Mouse (Mus musculus) midbrain, embryonic 16.5 days (tissue): Measurements from ENCODE around the gene Morn1. TPM values are rescaled to one million over a fixed set of nuclear protein-coding genes. Genes with fewer than 3 reads are reported as not detected.

Experiments
- ATAC-seq: fragments of 200-750 bp; cut with Nextera tagmentation; 2 replicates; pipeline ENCODE4 v1.8.0; 2017; ENCODE audit warnings: moderate TSS enrichment
- H3K27ac ChIP-seq: fragments of 300-500 bp; sonication (generic); 2 replicates; pipeline ENCODE4 v1.5.1; 2014; ENCODE audit warnings: mild to moderate bottlenecking, low read length, mixed read lengths
- H3K27me3 ChIP-seq: fragments of 300-500 bp; sonication (generic); 2 replicates; pipeline ENCODE4 v1.6.1; 2014; ENCODE audit warnings: low read depth, low read length, mixed read lengths; ENCODE audit not compliant: control insufficient read depth, insufficient read depth
- H3K36me3 ChIP-seq: fragments of 300-500 bp; sonication (generic); 2 replicates; pipeline ENCODE4 v1.6.1; 2014; ENCODE audit warnings: mild to moderate bottlenecking, low read length, moderate library complexity, mixed read lengths; ENCODE audit not compliant: control insufficient read depth, insufficient read depth
- H3K4me1 ChIP-seq: fragments of 300-500 bp; sonication (generic); 2 replicates; pipeline ENCODE4 v1.6.1; 2014; ENCODE audit warnings: mild to moderate bottlenecking, low read length, mixed read lengths; ENCODE audit not compliant: control insufficient read depth, insufficient read depth
- H3K4me2 ChIP-seq: fragments of 300-500 bp; sonication (generic); 2 replicates; pipeline ENCODE4 v1.6.1; 2014; ENCODE audit warnings: mild to moderate bottlenecking, low read length, mixed read lengths
- H3K4me3 ChIP-seq: fragments of 300-500 bp; sonication (generic); 2 replicates; pipeline ENCODE4 v1.5.1; 2014; ENCODE audit warnings: low read depth, mild to moderate bottlenecking, low read length, moderate library complexity, mixed read lengths
- H3K9ac ChIP-seq: fragments of 300-500 bp; sonication (generic); 2 replicates; pipeline ENCODE4 v1.6.1; 2014; ENCODE audit warnings: low read depth, low read length, mixed read lengths
- H3K9me3 ChIP-seq: fragments of 300-500 bp; sonication (generic); replicated peaks from 2 replicates; pipeline ENCODE4 v1.6.1; 2014; ENCODE audit warnings: mild to moderate bottlenecking, low read length, mixed read lengths; ENCODE audit not compliant: control insufficient read depth, poor library complexity, severe bottlenecking
- WGBS: fragments of 180-500 bp; shearing (Covaris S2); extraction: QIAGEN DNeasy Blood & Tissue Kit; methylation state at CpG from one replicate; pipeline ENCODE4 v1.1.7; 2014; 5-methylcytosine and 5-hydroxymethylcytosine counted together
- polyA plus RNA-seq: library from polyadenylated mRNA; unstranded; fragments of >200 nt; fragmentation: Nextera tagmentation; extraction: Ambion mirVana; gene quantifications from 2 replicates; pipeline ENCODE4 v1.2.1, GENCODE M21; 2015

Gene Morn1
- polyA plus RNA-seq, 1 experiment from 2014 or later: 8.9 TPM

DNA sequence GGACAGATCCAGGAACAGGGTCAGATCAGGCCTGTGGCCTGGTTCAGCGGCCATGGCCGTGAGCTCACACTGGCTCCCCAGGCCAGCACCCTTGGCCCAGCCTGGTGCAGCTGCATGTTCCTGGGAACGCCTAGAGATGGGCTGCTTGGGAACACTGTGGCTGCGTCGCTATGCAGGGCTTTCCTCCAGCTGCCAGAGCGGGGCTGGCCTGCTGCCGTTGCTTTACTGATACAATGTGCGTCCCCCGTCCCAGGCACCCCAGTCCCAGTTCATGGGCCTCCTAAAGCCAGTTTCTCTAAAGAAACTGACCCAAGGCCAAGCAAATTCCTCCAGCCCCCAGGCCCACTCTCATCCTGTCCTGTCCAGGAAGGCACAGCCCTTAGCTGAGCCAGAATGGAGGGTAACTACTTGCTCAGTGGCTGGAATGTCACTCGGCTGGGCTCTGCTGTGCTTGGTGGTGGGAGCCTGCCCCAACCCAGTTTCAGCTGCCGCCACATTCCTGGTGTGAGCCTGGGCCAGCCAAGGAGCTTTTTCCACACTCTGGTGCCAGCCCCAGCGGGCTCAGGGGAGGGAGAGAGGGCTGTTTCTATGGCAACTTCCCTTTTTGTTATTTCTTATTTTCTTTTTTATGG lies 57.6 kb downstream of the Morn1 start:
- H3K27me3 ChIP-seq: no peaks in the 10 kb centered on the region
- no peaks in the 10 kb centered on the region for H3K9me3 ChIP-seq
- H3K9ac ChIP-seq: peak overlapping the region; percentile 48
- no peaks in the 10 kb centered on the region for H3K36me3 ChIP-seq
- no peak overlapping the region for H3K4me3 ChIP-seq
- ATAC-seq: peak; percentile 86
- 0 out of 2 replicates have a peak overlapping the region, but pooled peaks have one; percentile 12 for H3K4me2 ChIP-seq
- WGBS: 20% methylated on average over 12 of the region's 12 CpGs
- peak overlapping the region; percentile 76 for H3K27ac ChIP-seq
- H3K4me1 ChIP-seq: peaks cover 17% of the 10 kb centered on the region

DNA sequence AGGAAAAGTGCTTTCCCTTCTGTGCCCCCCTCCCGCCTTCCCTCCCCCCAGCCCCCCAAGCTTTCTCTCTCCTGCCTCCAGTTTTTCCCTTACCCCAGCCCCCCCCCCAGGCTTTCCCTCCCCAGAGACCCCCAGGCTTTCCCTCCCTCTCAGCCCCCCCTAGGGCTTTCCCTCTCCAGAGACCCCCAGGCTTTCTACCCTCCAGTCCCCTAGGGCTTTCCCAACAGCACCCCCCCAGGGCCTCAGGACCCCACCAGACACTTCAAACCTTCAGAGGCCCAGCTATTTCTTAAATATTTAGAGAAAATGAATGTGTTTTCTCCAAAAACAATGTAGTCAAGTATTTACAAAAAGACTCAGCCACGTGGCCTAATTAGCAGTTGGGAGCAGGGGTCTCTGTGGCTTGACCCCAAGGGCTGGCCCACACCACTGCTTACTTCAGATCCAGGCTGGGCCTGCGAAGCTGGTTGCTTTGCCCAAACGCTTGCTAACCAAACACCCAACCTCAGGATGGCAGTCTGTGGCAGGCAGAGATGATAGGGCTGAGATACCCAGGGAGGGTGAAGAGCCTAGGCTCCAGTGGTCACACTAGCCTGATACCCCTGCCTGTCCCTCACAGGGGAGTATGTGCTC lies 58.3 kb downstream of the Morn1 start:
- Histone ChIP-seq H3K9ac (no peak overlapping the region), H3K36me3 (no peaks in the 10 kb centered on the region), H3K27ac (peak overlapping the region; percentile 76), H3K4me3 (no peak overlapping the region), H3K4me2 (no peak overlapping the region), H3K4me1 (peaks cover 17% of the 10 kb centered on the region), H3K27me3 (no peaks in the 10 kb centered on the region), H3K9me3 (no peaks in the 10 kb centered on the region)
- no peak for ATAC-seq
- WGBS: 48% methylated on average over 4 of the region's 4 CpGs

DNA sequence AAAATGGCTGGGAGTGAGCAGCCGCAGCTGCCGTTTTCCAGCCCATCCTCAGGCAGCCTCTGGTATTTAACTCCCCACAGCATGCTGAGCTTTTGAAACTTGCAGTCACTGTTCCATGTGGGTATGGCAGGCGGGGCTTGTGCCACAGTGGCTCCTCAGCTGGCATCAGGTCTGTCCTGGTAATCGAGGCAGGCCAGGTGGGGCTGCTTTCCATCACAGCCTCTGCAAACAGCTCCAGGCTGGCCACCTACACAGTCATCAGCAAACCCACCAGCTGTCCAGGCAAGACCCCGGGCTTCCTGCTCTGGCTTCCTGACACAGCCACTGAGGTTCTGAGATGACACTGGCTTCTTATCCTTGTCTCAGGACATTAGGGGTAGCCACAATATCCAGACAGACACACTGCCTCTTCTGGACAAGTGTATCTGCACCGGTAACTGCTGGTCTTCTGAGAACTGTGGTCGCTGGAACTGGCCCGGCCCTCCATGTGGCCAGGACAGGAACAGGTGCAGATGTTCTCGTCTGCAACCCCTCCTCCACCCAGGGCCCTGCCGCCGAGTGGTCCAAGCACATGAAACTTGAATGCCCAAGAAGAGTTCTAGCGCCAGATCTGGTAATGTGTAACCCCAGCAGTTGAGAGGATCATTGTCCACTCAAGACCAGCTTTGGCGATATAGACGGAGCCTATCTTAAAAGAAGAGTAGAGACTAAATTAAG lies 59.9 kb downstream of the Morn1 start:
- ATAC-seq: no peak

DNA sequence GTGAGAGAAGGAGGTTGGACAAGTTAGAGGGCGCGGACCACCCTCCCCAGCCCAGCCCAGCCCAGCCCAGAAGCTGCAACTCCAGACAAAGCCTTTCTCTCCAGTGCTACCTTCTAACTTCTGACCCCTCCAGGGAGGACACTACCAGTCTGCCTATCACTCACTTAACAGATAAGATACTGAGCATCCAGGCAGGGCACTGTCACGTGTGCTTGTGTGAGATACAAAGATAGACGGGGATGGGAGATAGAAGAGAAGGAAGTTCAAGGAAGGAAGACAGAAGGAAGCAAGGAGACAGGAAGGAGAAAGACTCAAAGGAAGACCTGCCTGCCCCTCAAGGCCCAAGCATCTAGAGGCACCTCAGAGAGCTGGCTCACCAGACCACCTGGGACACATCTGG lies 62.1 kb downstream of the Morn1 start:
- 94% methylated on average over 4 of the region's 4 CpGs for WGBS
- no peak for ATAC-seq
- peaks cover 29% of the 10 kb centered on the region for H3K4me1 ChIP-seq

More for the DNA sequence above, 59.9 kb downstream of the Morn1 start:
- H3K9me3 ChIP-seq: no peaks in the 10 kb centered on the region
- 71% methylated on average over 14 of the region's 14 CpGs for WGBS
- peaks cover 29% of the 10 kb centered on the region for H3K4me1 ChIP-seq
- H3K4me2 ChIP-seq: no peak overlapping the region
- H3K36me3 ChIP-seq: no peaks in the 10 kb centered on the region
- H3K27ac ChIP-seq: no peak overlapping the region
- H3K4me3 ChIP-seq: no peak overlapping the region
- H3K27me3 ChIP-seq: no peaks in the 10 kb centered on the region
- H3K9ac ChIP-seq: no peak overlapping the region

DNA sequence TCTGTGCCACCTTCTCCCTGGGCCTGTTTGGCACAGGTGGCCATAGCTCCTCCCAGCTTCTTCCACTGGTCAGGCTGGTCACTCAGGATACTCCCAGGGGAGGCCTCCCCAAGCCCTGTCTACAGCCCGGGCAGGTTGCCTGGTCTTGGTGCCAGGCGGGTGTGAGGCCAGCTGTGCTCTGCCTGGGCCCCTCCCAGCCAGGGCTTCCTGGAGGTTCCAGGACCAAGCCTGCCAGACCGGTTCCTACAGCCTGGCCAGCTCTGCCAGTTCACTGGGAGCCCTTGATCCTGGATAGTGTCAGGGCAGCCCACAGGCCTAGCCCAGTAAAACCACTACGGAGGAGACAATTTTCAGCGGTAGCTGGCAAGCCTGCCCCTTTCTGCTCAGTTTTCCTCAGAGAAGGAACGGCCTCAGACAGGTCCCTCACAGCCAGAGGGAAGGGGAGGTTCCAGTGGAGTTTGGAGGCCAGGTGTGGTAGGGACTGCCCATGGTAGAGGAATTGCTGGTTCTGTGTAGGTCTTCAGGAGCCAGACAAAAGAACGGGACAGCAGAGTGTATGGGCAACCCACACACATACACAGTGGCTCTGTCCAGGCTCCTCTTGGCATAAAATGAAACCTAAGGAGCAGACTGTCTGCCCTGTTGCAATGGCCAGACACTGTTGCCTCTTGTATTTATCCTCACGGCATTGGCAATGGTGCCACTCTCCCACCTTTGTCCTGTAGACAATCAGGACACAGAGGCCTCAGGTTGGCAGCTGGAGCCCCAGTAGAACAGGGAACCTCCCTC lies 62.7 kb downstream of the Morn1 start:
- Histone ChIP-seq H3K27me3 (no peaks in the 10 kb centered on the region; the same call in 1 of the 2 replicates), H3K4me2 (no peak overlapping the region), H3K4me1 (peaks cover 22% of the 10 kb centered on the region), H3K27ac (no peak overlapping the region), H3K4me3 (no peak overlapping the region), H3K9me3 (no peaks in the 10 kb centered on the region), H3K36me3 (0 out of 2 replicates have a peak, but pooled peaks cover 3% of the 10 kb centered on the region), H3K9ac (no peak overlapping the region)
- WGBS: 77% methylated on average over 8 of the region's 8 CpGs
- no peak for ATAC-seq

More for the DNA sequence above, 62.1 kb downstream of the Morn1 start:
- Histone ChIP-seq H3K4me2 (no peak overlapping the region), H3K4me3 (no peak overlapping the region), H3K9ac (no peak overlapping the region), H3K27ac (no peak overlapping the region), H3K9me3 (no peaks in the 10 kb centered on the region), H3K36me3 (0 out of 2 replicates have a peak, but pooled peaks cover 3% of the 10 kb centered on the region), H3K27me3 (no peaks in the 10 kb centered on the region; the same call in 1 of the 2 replicates)

DNA sequence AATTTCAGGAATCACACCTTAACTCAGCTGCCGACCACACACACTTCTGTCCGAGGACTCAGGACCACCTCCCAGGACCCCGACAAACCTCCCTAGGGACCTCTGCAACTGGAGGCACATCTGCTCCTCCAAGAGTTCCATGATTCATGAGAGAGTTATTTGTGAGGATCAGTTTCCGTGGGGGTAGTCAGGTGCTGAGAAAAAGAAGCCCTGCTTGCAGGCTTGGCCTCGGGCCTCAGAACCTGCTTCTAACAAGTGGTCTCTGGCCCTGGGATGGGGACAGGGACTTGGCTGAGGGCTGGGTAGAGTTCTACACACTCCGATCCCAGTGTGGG lies 63.5 kb downstream of the Morn1 start:
- H3K4me3 ChIP-seq: no peak overlapping the region
- no peaks in the 10 kb centered on the region for H3K9me3 ChIP-seq
- 74% methylated on average over 6 of the region's 6 CpGs for WGBS
- 0 out of 2 replicates have a peak, but pooled peaks cover 3% of the 10 kb centered on the region for H3K36me3 ChIP-seq
- H3K4me1 ChIP-seq: peaks cover 14% of the 10 kb centered on the region
- no peaks in the 10 kb centered on the region; the same call in 1 of the 2 replicates for H3K27me3 ChIP-seq
- no peak overlapping the region for H3K27ac ChIP-seq
- H3K9ac ChIP-seq: peak overlapping the region; percentile 62; the same call in 1 of the 2 replicates
- peak overlapping the region; percentile 86; the same call in 1 of the 2 replicates for H3K4me2 ChIP-seq
- ATAC-seq: no peak

DNA sequence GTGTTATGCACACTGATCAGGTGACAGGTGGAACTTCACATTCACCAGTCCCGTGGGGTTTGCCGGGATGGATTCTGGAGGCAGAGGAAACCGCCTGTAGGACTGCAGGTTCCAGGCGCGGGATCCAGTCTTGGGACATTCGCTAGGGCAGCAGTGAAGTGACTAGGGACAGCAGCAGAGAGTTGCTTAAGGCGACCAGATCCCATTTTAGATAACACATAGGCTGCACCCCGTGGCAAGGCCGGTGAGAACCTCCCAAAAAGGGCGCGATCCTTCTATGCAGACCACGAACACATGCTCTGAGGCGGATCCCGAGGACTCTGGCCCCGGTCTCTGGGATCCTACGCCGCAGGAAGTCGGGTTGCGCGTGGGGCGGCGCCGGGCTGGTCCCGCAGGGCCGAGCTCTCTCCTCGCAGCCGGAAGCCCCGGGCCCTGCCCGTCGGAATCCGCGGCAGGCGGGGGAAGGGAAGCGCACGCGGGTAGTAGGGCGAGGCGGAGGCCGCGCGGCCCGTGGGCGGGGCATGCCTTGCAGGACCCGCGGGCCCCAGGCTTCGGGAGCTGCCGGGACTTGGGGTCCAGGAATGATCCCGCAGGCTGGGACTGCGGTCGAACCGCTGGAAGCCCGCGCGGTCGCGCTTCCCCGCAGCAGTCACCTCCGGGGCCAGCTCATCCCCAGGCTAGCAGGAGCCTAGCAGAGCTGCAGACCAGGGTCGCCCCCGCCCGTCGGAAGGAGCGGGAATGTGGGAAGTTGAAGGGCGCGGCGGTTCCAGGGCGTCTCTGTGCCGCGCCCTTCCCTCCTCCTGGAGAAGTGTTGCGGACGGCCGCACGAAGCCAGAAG lies 64.1 kb downstream of the Morn1 start:
- ATAC-seq: peak; percentile 63
- H3K4me1 ChIP-seq: peaks cover 12% of the 10 kb centered on the region
- no peaks in the 10 kb centered on the region; the same call in 1 of the 2 replicates for H3K27me3 ChIP-seq
- H3K4me2 ChIP-seq: peak overlapping the region; percentile 86
- H3K4me3 ChIP-seq: peak overlapping the region; percentile 44
- 6% methylated on average over 66 of the region's 73 CpGs for WGBS
- no peaks in the 10 kb centered on the region for H3K9me3 ChIP-seq
- 0 out of 2 replicates have a peak, but pooled peaks cover 3% of the 10 kb centered on the region for H3K36me3 ChIP-seq
- peak overlapping the region; percentile 62 for H3K9ac ChIP-seq
- H3K27ac ChIP-seq: peak overlapping the region; percentile 26; the same call in 1 of the 2 replicates
